Mouse (Mus musculus): ENCODE data around the gene Mtmr10.

GRCm38 (mm10) chr7:64239138-64239805 is 48.2 kb upstream of the Mtmr10 start:
- no peak for TF ChIP-seq POLR2A (IDR thresholded peaks at IDR 0.05; ENCODE audit: low read depth, low read length)
- TF ChIP-seq CTCF (conservative IDR thresholded peaks at IDR 0.05; ENCODE audit: insufficient read depth, insufficient read length, low read depth, low read length) = no peak
